Mouse (Mus musculus): ENCODE data around the gene Rsrc1. TPM values are rescaled to one million over a fixed set of nuclear protein-coding genes. Genes with fewer than 3 reads are reported as not detected.
"Not testable (repeated sequence)": the region's sequence is repeated elsewhere in the genome, so short reads cannot be mapped to it uniquely, and the experiment has no call there.

Gene Rsrc1
- total RNA-seq, 1 experiment from 2014 or later, result 42.1 TPM

DNA sequence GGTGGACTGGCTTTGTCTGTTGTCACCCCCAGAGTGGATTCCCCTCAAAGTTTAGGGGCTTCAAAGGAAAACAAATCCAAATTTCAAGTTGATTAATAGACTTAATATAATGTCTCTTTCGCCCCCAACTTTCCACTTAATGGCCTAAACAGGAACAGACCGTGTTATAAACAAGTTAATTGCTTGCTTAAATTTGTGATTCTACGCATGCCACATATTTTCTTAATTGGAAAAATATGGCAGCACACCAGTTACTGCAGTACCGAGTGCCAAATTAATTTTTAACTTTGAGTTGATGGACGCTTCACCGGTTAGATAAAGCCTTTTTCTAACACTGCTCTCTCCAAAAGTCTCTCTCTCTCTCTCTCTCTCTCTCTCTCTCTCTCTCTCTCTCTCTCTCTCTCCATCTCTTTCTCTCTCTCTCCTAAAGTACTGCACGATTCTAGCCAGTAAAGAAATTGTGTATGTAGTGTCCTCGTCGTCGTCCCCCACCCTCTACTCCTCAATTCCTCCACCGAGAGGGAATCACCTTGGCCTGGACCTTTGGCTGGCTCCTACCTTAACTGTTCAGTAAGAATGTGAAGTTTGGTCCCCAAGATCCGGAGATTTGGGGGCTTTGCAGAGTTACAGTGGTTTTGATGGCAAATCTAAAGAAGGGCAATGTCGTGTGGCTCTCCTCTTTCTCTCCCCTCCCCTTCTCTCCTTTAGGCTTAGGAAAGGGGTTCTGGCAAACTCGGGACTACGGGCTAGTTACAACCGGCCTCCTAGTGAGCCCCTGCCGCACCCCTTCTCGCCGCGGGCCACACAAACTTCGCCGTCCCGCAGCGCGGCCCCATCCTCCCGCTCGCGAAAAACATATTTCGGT, 847 bp upstream of the Rsrc1 start:
- ATAC-seq (replicated peaks in 1 of 2; ENCODE audit: insufficient read depth in 1 of 2, low FRiP score in 2 of 2, low TSS enrichment in 1 of 2, low read depth in 1 of 2, poor library complexity in 2 of 2, severe bottlenecking in 2 of 2), result no peak

GRCm38 (mm10) chr3:66981706-66982105, 516 bp downstream of the Rsrc1 start, which contains the start of gene Shox2:
Shox2 (minus strand) TSS chr3:66981771.
- ATAC-seq (replicated peaks in 1 of 2; ENCODE audit: insufficient read depth in 1 of 2, low FRiP score in 2 of 2, low TSS enrichment in 1 of 2, low read depth in 1 of 2, poor library complexity in 2 of 2, severe bottlenecking in 2 of 2), result no peak

GRCm38 (mm10) chr3:66982181-66982911, 1.2 kb downstream of the Rsrc1 start:
- peak in 1 of 2 experiments; percentile 11; a peak in 2 of 4 replicates for ATAC-seq (replicated peaks in 1 of 2; ENCODE audit: insufficient read depth in 1 of 2, low FRiP score in 2 of 2, low TSS enrichment in 1 of 2, low read depth in 1 of 2, poor library complexity in 2 of 2, severe bottlenecking in 2 of 2)

- no peak for ATAC-seq (replicated peaks in 1 of 2; ENCODE audit: insufficient read depth in 1 of 2, low FRiP score in 2 of 2, low TSS enrichment in 1 of 2, low read depth in 1 of 2, poor library complexity in 2 of 2, severe bottlenecking in 2 of 2)
Measured at GRCm38 (mm10) chr3:66983481-66983880, 2.3 kb downstream of the Rsrc1 start.

GRCm38 (mm10) chr3:66985539-66986286, 4.5 kb downstream of the Rsrc1 start:
- peak; percentile 72 to 84 for ATAC-seq (replicated peaks in 1 of 2; ENCODE audit: insufficient read depth in 1 of 2, low FRiP score in 2 of 2, low TSS enrichment in 1 of 2, low read depth in 1 of 2, poor library complexity in 2 of 2, severe bottlenecking in 2 of 2)

DNA sequence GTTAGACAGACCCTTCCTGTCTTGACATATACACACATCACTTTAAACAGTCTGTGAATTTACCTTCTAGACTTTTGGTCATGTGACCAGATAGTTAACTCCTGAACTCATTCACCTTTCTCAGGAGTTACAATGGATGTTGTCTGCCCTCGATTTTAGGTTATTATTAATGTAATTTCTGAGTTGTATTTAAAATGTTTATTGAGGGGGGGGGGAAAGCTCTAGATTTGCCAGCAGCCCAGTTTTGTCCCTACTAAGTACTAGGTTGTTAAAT, 5.0 kb downstream of the Rsrc1 start:
- ATAC-seq (replicated peaks in 1 of 2; ENCODE audit: insufficient read depth in 1 of 2, low FRiP score in 2 of 2, low TSS enrichment in 1 of 2, low read depth in 1 of 2, poor library complexity in 2 of 2, severe bottlenecking in 2 of 2), result no peak

DNA sequence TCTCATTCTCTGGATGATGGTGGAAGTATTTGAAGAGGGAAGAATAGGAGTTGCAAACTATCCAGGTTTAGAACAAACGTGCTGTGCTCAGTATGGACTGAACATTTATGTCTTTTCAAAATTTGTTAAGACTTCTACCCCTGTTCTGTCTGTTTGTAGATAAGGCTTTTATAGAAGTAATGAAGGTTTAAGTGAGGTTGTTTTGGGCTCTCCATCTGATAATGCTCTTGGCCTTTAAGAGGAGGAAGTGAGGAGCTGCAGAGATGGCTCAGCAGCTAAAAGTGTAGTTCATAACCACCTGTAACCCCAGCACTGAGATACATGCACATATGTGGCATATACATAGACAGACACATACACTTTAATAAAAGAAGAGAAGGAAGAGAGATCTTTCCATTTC, 15.6 kb downstream of the Rsrc1 start:
- ATAC-seq (replicated peaks in 1 of 2; ENCODE audit: insufficient read depth in 1 of 2, low FRiP score in 2 of 2, low TSS enrichment in 1 of 2, low read depth in 1 of 2, poor library complexity in 2 of 2, severe bottlenecking in 2 of 2), result no peak

- ATAC-seq (replicated peaks in 1 of 2; ENCODE audit: insufficient read depth in 1 of 2, low FRiP score in 2 of 2, low TSS enrichment in 1 of 2, low read depth in 1 of 2, poor library complexity in 2 of 2, severe bottlenecking in 2 of 2), result no peak
Measured at GRCm38 (mm10) chr3:67036387-67037062, 55.3 kb downstream of the Rsrc1 start.

DNA sequence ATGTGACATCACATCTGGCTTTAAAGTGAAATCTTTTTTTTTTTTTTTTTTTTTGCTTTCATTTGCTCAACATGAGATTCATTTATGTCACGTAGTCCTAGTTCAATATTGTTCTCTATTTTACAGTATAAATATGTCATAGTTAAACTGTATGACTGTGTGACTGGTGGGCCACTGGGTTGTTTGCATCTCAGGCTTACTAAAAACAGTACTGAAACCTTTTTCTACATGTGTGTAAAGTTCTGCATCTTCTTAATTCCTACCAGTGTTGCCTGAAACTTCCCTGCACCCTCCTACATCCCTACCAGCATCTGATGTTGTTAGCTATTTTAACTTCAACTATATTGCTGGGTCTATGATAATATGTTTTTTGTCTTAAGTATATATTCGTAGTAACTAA, 78.6 kb downstream of the Rsrc1 start:
- no peak for ATAC-seq (replicated peaks in 1 of 2; ENCODE audit: insufficient read depth in 1 of 2, low FRiP score in 2 of 2, low TSS enrichment in 1 of 2, low read depth in 1 of 2, poor library complexity in 2 of 2, severe bottlenecking in 2 of 2)

- ATAC-seq (replicated peaks in 1 of 2; ENCODE audit: insufficient read depth in 1 of 2, low FRiP score in 2 of 2, low TSS enrichment in 1 of 2, low read depth in 1 of 2, poor library complexity in 2 of 2, severe bottlenecking in 2 of 2), result no peak
Measured at GRCm38 (mm10) chr3:67070575-67071488, 89.6 kb downstream of the Rsrc1 start.

GRCm38 (mm10) chr3:67073653-67074052, 92.5 kb downstream of the Rsrc1 start:
- not testable (repeated sequence) for ATAC-seq (replicated peaks in 1 of 2; ENCODE audit: insufficient read depth in 1 of 2, low FRiP score in 2 of 2, low TSS enrichment in 1 of 2, low read depth in 1 of 2, poor library complexity in 2 of 2, severe bottlenecking in 2 of 2)

DNA sequence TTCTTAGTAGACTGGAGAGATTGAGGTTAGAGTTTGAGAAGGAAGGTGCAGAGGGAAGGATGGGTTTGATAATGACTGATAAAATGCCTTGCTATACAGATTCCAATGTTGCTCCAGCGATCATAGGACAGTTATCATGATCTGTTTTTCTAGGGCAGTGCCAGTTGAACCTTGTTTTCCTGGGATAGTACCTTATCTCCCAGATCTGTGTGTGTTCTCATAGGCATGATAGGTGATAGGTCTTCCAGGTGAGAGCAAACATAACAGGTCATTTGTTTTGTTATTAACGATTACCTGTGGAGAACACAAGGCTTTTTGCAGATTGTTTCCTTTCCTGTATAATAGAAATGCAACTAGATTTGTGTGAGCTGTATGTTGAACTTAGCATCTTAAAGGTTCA, 94.3 kb downstream of the Rsrc1 start:
- ATAC-seq (replicated peaks in 1 of 2; ENCODE audit: insufficient read depth in 1 of 2, low FRiP score in 2 of 2, low TSS enrichment in 1 of 2, low read depth in 1 of 2, poor library complexity in 2 of 2, severe bottlenecking in 2 of 2), result no peak

DNA sequence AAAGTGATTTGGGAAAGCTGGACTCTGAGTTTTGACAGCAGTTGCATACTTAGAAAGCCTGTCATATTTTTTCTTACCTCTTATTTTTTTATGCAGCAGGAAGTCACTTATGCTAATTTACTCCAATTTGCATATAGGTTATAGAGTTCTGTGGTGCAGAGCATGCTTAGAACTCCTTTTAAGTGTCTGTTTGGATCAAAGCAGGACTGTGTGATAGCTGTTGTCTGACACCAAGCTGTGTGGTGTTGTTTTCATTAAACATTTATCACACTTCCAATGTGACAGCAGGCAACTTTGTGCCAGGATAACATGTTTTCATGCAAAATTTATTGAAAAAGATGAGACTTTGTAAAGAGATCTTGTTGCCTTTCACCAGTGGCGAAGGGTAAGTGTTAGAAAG, 103.6 kb downstream of the Rsrc1 start:
- no peak for ATAC-seq (replicated peaks in 1 of 2; ENCODE audit: insufficient read depth in 1 of 2, low FRiP score in 2 of 2, low TSS enrichment in 1 of 2, low read depth in 1 of 2, poor library complexity in 2 of 2, severe bottlenecking in 2 of 2)

- no peak for ATAC-seq (replicated peaks in 1 of 2; ENCODE audit: insufficient read depth in 1 of 2, low FRiP score in 2 of 2, low TSS enrichment in 1 of 2, low read depth in 1 of 2, poor library complexity in 2 of 2, severe bottlenecking in 2 of 2)
Measured at GRCm38 (mm10) chr3:67108428-67108827, 127.2 kb downstream of the Rsrc1 start.

GRCm38 (mm10) chr3:67116317-67116716, 135.1 kb downstream of the Rsrc1 start:
- ATAC-seq (replicated peaks in 1 of 2; ENCODE audit: insufficient read depth in 1 of 2, low FRiP score in 2 of 2, low TSS enrichment in 1 of 2, low read depth in 1 of 2, poor library complexity in 2 of 2, severe bottlenecking in 2 of 2), result no peak

- ATAC-seq (replicated peaks in 1 of 2; ENCODE audit: insufficient read depth in 1 of 2, low FRiP score in 2 of 2, low TSS enrichment in 1 of 2, low read depth in 1 of 2, poor library complexity in 2 of 2, severe bottlenecking in 2 of 2), result no peak
Measured at GRCm38 (mm10) chr3:67132521-67132920, 151.3 kb downstream of the Rsrc1 start.
